Mouse (Mus musculus) thymus, postnatal 14 days (tissue): ENCODE data around the gene Gm20403.
"Not testable (repeated sequence)": the region's sequence is repeated elsewhere in the genome, so short reads cannot be mapped to it uniquely, and the experiment has no call there.

ENCODE experiments used
- DNase-seq: peaks from one replicate; pipeline ENCODE4 v3.0.0; 2021

Gene Gm20403

DNA sequence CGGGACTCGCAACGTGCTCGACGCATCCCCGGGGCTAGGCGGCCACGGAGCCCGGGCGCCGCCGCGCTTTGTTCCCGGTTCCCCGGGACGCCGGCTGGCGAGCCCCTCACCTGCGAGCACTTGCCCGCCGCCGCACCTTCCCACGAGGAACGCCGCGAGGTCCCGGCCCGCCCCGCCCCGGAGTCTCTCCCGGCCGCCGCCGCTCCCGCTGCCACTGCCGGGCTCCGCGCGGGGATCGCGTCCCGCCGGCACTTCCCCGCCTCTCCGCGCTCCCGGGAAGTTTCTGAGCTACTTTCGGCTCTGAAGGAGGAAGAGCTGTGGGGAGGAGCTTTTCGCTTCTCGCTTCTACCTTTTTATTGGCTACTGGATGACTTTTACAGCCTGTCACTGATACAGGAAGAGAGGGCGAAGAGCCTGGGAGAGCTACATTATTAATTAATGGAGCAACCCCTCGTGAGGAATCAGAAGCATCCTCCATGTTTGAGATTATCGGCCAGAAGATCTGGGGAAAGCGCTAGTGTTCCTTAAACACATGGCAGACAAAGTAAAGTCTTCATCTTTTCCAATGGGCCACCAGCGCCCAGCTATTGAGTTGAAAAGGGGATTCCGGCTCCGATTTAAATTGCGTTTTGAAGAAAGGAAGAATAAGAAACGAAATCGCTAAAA is at the start of gene Gm20403:
Gene Gm20403, minus strand, starts transcription at position 478 of the 666 bp plus-strand sequence.
- peak; percentile 57 for DNase-seq

- peak; percentile 25 for DNase-seq
These were observed 40.8 kb upstream of the Gm20403 start for GRCm38 (mm10) chr12:55027088-55027487.

DNA sequence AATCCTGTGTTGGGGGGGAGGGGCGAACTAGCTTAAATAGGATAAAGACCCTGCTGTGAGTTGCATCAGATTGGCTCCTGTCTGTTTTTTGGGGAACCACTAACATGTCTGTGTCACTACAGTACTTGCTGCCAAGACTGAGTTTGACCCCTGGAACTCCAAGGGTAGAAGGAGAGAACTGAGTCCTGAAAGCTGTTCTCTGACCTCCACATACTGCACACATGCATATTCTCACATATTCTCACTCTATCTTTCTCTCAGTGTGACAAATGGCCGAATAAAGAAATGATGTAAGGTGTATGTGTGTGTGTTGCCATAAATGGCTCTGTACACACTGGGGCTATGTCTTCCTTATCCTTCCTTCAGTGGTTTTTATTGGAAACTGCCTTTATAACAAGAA is 37.0 kb upstream of the Gm20403 start:
- DNase-seq = no peak

GRCm38 (mm10) chr12:55019421-55019877 is 33.1 kb upstream of the Gm20403 start:
- DNase-seq = no peak

GRCm38 (mm10) chr12:55017119-55017721 is 30.9 kb upstream of the Gm20403 start:
- no peak for DNase-seq

GRCm38 (mm10) chr12:55016339-55017118 is 30.2 kb upstream of the Gm20403 start:
- DNase-seq = no peak

- DNase-seq = peak; percentile 78
These were observed 29.1 kb upstream of the Gm20403 start for GRCm38 (mm10) chr12:55015428-55015827.

DNA sequence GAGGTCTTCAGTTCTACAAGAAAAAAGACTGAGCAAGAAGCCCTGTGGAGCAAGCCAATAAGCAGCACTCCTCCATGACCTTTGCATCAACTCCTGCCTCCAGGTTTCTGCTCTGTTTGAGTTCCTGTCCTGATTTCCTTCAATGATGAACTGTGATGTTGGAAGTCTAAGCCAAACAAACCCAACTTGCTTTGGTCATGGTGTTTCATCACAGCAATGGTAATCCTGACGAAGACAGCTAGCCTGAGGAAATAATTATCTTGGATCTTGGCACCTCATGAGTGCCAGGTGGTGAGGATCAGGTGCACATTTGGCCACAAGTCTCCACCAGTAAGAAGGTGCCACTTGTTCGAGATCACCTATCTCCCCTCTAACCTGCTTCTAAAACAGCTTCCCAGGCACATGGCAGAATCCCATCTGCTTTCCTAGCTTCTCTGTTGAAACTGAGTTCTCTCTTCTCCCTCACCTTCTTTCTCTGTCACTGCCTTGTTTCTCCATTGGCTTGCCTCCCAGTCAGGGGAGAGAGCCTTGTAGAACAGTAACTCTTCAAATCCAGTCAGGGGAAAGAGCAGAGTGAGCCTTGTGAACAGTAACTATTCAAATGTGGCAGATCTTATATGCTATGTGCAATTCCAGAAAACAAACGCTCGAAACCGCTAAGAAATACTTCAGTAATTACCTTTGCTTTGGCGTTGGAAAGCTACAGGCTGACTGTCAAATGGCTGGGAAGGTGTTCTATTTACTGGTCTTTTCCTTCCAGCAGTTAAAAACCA is 27.5 kb upstream of the Gm20403 start, which contains the start of gene Baz1a:
Gene Baz1a, minus strand, starts transcription at position 723 of the 773 bp plus-strand sequence.
- DNase-seq = no peak

GRCm38 (mm10) chr12:55013031-55013430 is 26.7 kb upstream of the Gm20403 start:
- no peak for DNase-seq

GRCm38 (mm10) chr12:55007361-55008008 is 21.2 kb upstream of the Gm20403 start:
- no peak for DNase-seq

- DNase-seq = no peak
These were observed 19.7 kb upstream of the Gm20403 start for GRCm38 (mm10) chr12:55006071-55006470.

DNA sequence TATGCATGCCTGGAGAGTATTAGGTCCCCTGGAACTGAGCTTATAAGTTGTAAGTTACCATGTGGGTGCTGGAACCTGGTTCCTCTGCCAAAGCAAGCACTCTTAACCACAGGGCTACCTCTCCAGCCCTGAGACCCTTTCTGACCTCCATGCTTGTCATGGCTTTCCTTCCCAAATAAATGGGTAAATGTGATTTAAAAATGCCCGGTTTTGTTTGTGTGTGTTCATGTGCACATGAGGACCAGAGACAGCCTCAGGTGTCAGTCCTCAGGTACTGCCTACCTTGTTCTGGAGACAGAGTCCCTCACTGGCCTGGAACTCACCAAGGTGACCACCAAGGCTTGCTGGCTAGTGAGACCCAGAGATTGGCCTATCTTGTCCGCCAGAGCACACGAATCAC is 18.1 kb upstream of the Gm20403 start:
- no peak for DNase-seq

- no peak for DNase-seq
These were observed 17.5 kb upstream of the Gm20403 start for GRCm38 (mm10) chr12:55003843-55004242.

GRCm38 (mm10) chr12:55002532-55002931 is 16.2 kb upstream of the Gm20403 start:
- DNase-seq = not testable (repeated sequence)

- DNase-seq = peak; percentile 77
These were observed 12.8 kb upstream of the Gm20403 start for GRCm38 (mm10) chr12:54999016-54999690.

DNA sequence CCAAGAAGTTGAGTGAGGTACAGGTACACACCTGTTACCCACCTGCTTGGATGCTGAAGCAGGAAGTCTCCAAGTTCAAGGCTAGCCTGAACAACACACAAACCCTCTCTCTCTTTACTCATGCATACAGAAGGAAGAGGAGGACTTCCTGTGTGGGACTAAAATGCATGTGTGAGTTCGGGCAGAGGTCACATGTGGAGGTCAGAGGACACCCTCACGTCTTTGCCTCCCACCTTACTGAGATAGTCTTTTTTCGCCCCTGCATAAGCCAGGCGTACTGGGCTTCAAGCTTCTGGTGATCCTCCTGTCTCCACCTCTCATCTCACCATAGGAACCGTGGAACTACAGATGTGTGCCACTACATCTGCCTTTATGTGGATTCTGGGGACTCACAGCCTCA is 12.1 kb upstream of the Gm20403 start:
- DNase-seq = no peak

DNA sequence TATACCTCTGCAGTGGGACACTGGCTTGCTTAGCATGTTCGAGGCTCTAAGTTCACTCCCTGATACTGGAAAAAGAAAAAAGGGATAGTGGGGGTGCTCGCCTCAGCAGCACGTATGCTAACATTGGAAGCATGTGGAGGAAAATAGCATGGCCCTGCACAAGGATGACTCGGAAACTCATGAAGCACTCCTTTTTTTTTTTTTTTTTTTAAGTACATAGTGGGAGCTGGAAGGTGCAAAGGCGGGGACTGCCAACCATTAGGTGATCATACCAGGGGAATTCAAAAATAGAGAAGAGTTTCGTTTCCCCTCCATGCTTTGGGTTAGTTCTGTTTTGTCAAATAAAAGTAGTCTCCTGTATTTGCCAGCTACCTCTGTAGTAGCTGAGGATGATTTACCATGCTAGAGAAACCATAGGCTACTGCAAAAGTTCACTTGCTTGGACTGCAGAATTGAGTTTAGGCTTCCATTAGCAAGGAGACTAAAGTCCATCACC is 10.7 kb upstream of the Gm20403 start:
- no peak for DNase-seq

DNA sequence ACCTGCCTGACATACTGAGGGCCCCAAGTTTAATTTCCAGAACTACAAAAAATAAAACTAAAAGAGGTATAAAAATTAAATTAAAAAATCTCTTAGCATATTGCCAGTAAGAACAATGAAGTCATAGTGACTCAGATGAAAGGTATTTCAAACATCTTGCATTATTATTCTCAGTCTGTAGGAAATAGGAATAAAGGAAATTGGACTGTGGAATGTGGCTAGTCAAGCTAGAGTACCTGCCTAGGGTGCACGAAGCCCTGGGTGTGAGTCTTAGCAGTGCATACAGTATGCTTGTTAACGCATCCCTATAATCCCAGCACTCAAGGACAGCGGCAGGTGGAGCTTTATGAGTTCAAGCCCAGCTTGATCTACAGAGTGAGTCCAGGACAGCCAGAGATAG is 9.6 kb upstream of the Gm20403 start:
- no peak for DNase-seq

DNA sequence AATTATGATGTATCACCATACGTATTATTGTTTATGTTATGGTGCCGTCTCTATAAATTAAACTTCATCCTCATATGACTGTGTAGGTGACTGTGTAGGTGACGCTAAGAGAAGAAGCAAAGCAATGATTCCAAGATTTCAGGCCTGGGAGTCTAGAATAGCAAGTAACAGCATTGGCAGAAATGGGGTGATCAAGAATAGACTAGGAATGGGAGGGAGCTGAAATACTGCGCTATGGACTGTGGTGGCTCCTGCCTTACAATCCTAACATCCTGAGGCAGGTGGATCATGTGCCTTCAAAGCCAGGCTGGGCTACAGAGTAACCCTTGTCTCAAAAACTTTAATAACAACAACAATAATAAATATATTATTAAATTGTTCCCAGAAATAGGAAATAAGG is 8.1 kb upstream of the Gm20403 start:
- no peak for DNase-seq

- no peak for DNase-seq
These were observed 7.7 kb upstream of the Gm20403 start for GRCm38 (mm10) chr12:54994068-54994386.

- no peak for DNase-seq
These were observed 7.1 kb upstream of the Gm20403 start for GRCm38 (mm10) chr12:54993246-54994067.
